Mouse (Mus musculus): ENCODE measurements at regions not wholly inside any gene's neighbourhood (a gene's known extent, or its start where the extent isn't known, plus 50 kb on each side); places are given as distances from the start of the nearest gene placed in this dataset.

DNA sequence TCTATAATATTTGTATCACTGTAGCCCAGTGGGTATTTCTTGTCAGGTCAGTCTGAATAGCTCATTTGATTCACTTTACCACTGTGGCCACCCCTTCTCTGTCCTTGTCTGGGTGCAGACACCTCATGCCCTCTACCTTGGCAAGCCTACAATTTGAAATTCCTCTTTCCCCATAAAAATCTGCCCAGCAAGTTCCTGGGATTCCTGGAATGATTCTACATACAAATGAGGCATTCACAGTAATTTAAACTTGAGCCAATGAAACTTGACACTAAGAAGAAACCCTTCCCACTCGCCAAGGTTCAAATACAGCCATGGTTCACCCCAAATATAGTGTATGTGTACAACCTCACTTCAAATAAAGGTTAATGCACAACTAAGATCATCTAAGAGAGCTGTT is 1174.6 kb downstream of the Pcdh18 start:
- TF ChIP-seq GATA1 (IDR thresholded peaks at IDR 0.05; ENCODE audit: borderline replicate concordance, low read length) (no peak), FLI1 (IDR thresholded peaks at IDR 0.05; ENCODE audit: low read length) (no peak)

Data from megakaryocyte, embryonic 14.5 days (primary cell).